Mouse (Mus musculus) small intestine, adult 2 months (tissue): Measurements from ENCODE around the gene Ppp1r17. TPM values are rescaled to one million over a fixed set of nuclear protein-coding genes. Genes with fewer than 3 reads are reported as not detected.

Experiments
- H3K27ac ChIP-seq: fragments of 200-500 bp; 2 replicates; pipeline ENCODE4 v1.5.1; 2012; ENCODE audit warnings: low read depth, low read length, control low read depth, inconsistent platforms; ENCODE audit not compliant: insufficient read depth
- H3K27me3 ChIP-seq: fragments of 200-500 bp; 2 replicates; pipeline ENCODE4 v1.6.1; 2012; ENCODE audit warnings: mild to moderate bottlenecking, moderate library complexity, low read length, inconsistent platforms; ENCODE audit not compliant: control insufficient read depth, insufficient read depth
- H3K36me3 ChIP-seq: fragments of 200-500 bp; 2 replicates; pipeline ENCODE4 v1.6.1; 2012; ENCODE audit warnings: mild to moderate bottlenecking, low read length, control low read depth, inconsistent platforms; ENCODE audit not compliant: control insufficient read depth, insufficient read depth
- H3K4me1 ChIP-seq: fragments of 200-500 bp; 2 replicates; pipeline ENCODE4 v1.6.1; 2012; ENCODE audit warnings: low read length, inconsistent platforms, mixed read lengths; ENCODE audit not compliant: control insufficient read depth, insufficient read depth, insufficient read length
- H3K4me3 ChIP-seq: fragments of 200-500 bp; 2 replicates; pipeline ENCODE4 v1.5.1; 2012; ENCODE audit warnings: low read depth, mild to moderate bottlenecking, control low read depth, inconsistent platforms, low read length, moderate library complexity
- CTCF ChIP-seq: fragments of 200-500 bp; IDR thresholded peaks from 2 replicates; pipeline ENCODE4 v1.5.1; 2012; ENCODE audit warnings: low read depth, mild to moderate bottlenecking, control low read depth, inconsistent platforms, low read length, moderate library complexity, mixed read lengths; ENCODE audit not compliant: insufficient replicate concordance, insufficient read length; ENCODE audit errors: extremely low read depth
- POLR2A ChIP-seq: fragments of 200-500 bp; IDR thresholded peaks from 2 replicates; pipeline ENCODE4 v1.6.1; 2012; ENCODE audit warnings: low read depth, mild to moderate bottlenecking, control low read depth, inconsistent platforms, low read length, moderate library complexity
- WGBS: fragments of 180-500 bp; shearing (Covaris S2); methylation state at CpG from one replicate; pipeline ENCODE4 v1.1.7; 2018; 5-methylcytosine and 5-hydroxymethylcytosine counted together
- polyA plus RNA-seq: library from polyadenylated mRNA; depleted of rRNA; stranded (reverse); fragments of >200 nt; gene quantifications from 2 replicates; pipeline ENCODE4 v1.2.3, GENCODE M21; 2012

Gene Ppp1r17
- polyA plus RNA-seq, 1 experiment, result not detected

DNA sequence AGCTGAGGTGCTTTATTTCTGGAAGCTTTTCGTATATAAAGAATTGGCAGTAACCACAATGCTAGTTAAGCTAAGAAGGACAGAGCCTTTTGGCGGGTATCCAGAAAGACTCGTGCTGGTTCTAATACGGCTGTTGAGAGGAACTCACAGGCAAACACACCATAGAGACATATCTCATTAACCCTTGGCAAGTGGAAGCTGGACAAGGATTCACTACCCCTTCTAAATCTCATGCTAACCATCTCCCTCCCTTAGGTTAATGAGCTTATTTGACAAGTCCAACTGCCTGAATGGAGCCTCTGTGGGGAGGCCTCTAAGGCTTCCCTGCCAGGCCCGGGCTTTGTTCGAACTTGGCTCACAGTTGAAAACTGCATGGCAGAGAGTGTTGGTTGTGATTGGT is 10.0 kb downstream of the Ppp1r17 start:
- TF ChIP-seq POLR2A, result no peak
- TF ChIP-seq CTCF, result no peak
- H3K4me3 ChIP-seq, result no peak overlapping the region
- H3K27ac ChIP-seq, result no peak overlapping the region
- H3K4me1 ChIP-seq, result no peaks in the 10 kb centered on the region
- no peaks in the 10 kb centered on the region for H3K27me3 ChIP-seq
- H3K36me3 ChIP-seq, result no peaks in the 10 kb centered on the region
- WGBS, result 75% methylated on average over 6 of the region's 6 CpGs

DNA sequence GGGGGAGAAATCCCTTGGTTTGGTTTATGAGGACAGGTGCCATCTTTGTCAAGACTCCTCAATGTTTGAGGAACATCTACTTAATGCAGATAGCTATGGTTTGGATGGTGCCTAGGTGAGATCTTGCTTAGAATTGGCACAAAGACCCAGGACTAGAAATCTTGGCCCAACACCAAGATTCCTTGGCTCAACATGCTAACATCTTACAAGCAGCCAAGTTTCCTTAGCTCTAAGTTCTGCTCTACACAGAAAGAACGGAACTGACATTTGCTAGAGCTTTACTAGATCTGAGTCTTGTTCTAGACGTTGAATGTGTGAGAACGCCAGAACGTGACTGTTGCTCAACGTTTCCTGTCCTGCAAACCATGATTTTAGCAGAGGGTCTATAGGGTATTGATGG is 10.7 kb downstream of the Ppp1r17 start:
- no peak for TF ChIP-seq POLR2A
- no peak for TF ChIP-seq CTCF
- Histone ChIP-seq H3K27ac (no peak overlapping the region), H3K27me3 (no peaks in the 10 kb centered on the region), H3K4me1 (no peaks in the 10 kb centered on the region), H3K4me3 (no peak overlapping the region), H3K36me3 (no peaks in the 10 kb centered on the region)
- 84% methylated on average over 5 of the region's 5 CpGs for WGBS

DNA sequence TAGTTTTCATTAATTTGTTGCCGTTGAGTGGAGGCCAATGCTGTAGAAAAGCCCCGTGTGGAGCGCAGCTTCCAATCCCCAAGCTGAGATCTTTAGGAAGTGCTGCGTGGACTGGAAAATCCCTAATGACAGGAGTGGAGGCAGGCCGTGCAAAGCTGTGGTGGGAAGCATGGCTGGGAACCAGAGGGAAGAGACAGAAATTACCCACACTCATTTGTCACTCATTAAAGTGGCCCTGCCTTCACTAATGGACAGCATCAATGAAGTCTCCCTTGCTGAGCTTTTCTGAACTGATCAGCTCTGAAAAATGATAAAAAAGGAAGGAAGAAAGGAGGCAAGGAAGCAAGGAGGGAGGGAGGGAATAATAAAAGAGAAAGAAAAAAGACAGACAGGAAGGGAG is 12.7 kb downstream of the Ppp1r17 start:
- Histone ChIP-seq H3K4me1 (no peaks in the 10 kb centered on the region), H3K27me3 (no peaks in the 10 kb centered on the region), H3K4me3 (no peak overlapping the region), H3K36me3 (no peaks in the 10 kb centered on the region), H3K27ac (no peak overlapping the region)
- WGBS, result 71% methylated on average over 5 of the region's 5 CpGs
- TF ChIP-seq CTCF (no peak), POLR2A (no peak)

- TF ChIP-seq CTCF, result no peak
- TF ChIP-seq POLR2A, result no peak
- 71% methylated on average over 2 of the region's 2 CpGs for WGBS
- no peaks in the 10 kb centered on the region for H3K36me3 ChIP-seq
- no peak overlapping the region for H3K27ac ChIP-seq
- H3K4me3 ChIP-seq, result no peak overlapping the region
- no peaks in the 10 kb centered on the region for H3K27me3 ChIP-seq
- no peaks in the 10 kb centered on the region for H3K4me1 ChIP-seq
These were observed 14.9 kb downstream of the Ppp1r17 start for GRCm38 (mm10) chr6:56032231-56032630.

DNA sequence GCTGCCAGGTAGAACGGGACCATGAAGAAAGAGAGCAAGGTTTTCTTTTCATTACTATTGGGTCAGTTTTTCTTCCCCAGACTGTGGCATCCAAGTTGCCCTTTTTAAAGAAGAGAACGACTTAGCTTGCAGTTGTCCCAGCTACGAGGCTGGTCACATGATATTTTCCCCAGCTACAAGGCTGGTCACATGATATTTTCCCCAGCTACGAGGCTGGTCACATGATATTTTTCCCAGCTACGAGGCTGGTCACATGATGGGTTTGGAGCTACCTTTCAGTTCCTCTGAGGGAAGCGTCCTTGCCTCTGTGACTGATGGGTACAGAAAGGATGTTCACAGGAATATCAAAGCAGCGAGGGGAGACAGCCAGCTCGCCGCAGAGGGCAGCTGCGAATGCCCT is 17.8 kb downstream of the Ppp1r17 start:
- Histone ChIP-seq H3K4me1 (no peaks in the 10 kb centered on the region), H3K36me3 (no peaks in the 10 kb centered on the region), H3K27ac (no peak overlapping the region), H3K27me3 (no peaks in the 10 kb centered on the region), H3K4me3 (no peak overlapping the region)
- TF ChIP-seq POLR2A (no peak), CTCF (no peak)
- WGBS, result 72% methylated on average over 10 of the region's 10 CpGs

- H3K4me1 ChIP-seq, result no peaks in the 10 kb centered on the region
- WGBS, result 63% methylated on average over 4 of the region's 4 CpGs
- no peaks in the 10 kb centered on the region for H3K27me3 ChIP-seq
- no peak overlapping the region for H3K27ac ChIP-seq
- no peak for TF ChIP-seq CTCF
- TF ChIP-seq POLR2A, result no peak
- H3K36me3 ChIP-seq, result no peaks in the 10 kb centered on the region
- H3K4me3 ChIP-seq, result no peak overlapping the region
These were observed 22.3 kb downstream of the Ppp1r17 start for GRCm38 (mm10) chr6:56039476-56040055.

GRCm38 (mm10) chr6:56044270-56044669 is 27.0 kb downstream of the Ppp1r17 start:
- no peak overlapping the region for H3K4me3 ChIP-seq
- WGBS, result 35% methylated on average over 5 of the region's 5 CpGs
- no peak overlapping the region for H3K27ac ChIP-seq
- no peaks in the 10 kb centered on the region for H3K4me1 ChIP-seq
- no peaks in the 10 kb centered on the region for H3K36me3 ChIP-seq
- TF ChIP-seq POLR2A, result no peak
- TF ChIP-seq CTCF, result no peak
- no peaks in the 10 kb centered on the region for H3K27me3 ChIP-seq
